Mouse (Mus musculus): ENCODE data around the gene 1700092M07Rik.

DNA sequence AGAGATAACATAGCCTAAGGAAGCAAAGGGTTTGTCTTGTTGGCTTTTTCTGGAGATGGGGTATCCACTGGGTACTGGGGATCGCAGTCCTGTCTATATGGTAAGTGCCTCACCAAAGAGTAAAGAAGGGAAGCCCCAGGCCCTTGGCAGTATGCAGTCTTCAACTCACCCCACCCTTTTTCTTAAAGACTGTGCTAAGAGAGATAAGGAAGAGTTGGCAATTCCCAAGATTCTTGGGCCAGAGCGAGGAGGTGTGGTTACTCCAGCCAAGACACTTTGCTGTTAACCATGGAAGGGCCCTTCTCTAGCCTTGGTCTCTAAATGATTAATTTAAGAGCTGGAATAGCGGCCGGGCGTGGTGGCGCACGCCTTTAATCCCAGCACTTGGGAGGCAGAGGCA, 33.6 kb upstream of the 1700092M07Rik start:
- TF ChIP-seq CTCF (IDR thresholded peaks at IDR 0.05; ENCODE audit: control insufficient read depth, insufficient read depth, insufficient read length) = no peak
- TF ChIP-seq FOSL1 (IDR thresholded peaks at IDR 0.05; ENCODE audit: insufficient read depth, low read length, poor library complexity, severe bottlenecking) = no peak

Data from C2C12 (cell line).